Mouse (Mus musculus) mesoderm, embryonic 11.5 days (tissue): ENCODE measurements at regions not wholly inside any gene's neighbourhood (a gene's known extent, or its start where the extent isn't known, plus 50 kb on each side); places are given as distances from the start of the nearest gene placed in this dataset.

ENCODE experiments used
- DNase-seq: peaks from one replicate; pipeline ENCODE4 v3.0.0-alpha.2; 2012; ENCODE audit warnings: low read depth, low spot score

- DNase-seq, result no peak
These were observed 96.8 kb upstream of the Fat1 start for GRCm38 (mm10) chr8:44838431-44838830.

- no peak for DNase-seq
These were observed 95.6 kb upstream of the Fat1 start for GRCm38 (mm10) chr8:44839504-44840209.

GRCm38 (mm10) chr8:44840646-44841045 lies 94.6 kb upstream of the Fat1 start:
- no peak for DNase-seq

GRCm38 (mm10) chr8:44844362-44844761 lies 90.9 kb upstream of the Fat1 start:
- DNase-seq, result no peak

DNA sequence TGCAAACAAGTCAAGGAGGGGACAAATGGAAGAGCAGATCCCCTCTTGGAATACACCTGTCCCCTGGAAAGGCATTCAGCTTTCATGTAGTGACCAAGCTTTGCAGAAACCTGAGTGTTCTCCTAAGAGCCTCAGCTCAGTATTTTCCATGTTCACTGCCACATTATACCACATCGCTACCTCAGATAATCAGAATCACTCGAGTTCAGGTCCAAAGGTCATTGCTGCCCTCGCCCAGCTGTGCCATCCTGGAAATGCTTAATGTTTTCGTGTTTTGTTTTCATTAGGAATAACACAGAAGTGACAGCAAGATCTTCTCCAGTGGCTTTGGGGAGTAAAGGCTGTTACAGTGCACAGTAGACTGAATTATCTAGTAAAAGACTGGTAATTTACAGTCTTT lies 83.0 kb upstream of the Fat1 start:
- DNase-seq, result no peak

DNA sequence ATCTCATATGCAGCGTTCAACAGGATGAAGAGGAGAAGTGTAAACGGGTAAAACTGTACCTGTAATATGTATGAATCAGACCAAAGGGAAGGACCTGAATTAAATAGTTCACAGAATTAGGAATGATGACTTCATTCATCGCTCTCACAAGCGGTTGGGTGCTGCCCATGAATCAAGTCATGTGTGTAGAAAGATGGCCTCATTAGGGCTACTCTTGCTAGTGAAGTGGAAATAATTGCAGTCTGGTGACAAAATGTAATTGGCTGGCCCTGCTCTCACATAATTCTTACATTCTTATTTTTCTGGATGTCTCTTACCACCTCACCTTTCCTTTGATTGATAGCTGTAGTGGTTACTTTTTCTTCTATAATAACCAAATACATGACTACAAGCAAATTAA lies 80.1 kb upstream of the Fat1 start:
- DNase-seq, result no peak

DNA sequence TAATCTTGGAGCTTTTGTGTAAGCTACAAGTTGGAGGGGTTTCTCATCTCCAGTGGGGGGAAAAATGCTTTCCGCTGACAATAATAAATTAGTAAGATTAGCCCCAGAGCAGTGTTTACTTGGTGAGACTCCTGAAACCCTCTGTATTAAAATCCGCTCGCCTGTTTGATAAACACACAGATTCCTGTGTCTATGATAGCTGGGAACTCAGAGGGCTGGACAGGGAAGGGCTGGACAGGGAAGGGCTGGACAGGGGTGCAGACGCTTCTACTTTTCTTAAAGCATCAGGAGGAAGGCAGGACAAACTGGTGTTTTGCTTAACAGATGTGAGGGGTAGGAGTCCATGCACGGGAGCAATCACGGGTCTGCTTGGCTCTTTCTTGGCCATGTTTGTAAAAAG lies 68.0 kb upstream of the Fat1 start:
- DNase-seq, result no peak

DNA sequence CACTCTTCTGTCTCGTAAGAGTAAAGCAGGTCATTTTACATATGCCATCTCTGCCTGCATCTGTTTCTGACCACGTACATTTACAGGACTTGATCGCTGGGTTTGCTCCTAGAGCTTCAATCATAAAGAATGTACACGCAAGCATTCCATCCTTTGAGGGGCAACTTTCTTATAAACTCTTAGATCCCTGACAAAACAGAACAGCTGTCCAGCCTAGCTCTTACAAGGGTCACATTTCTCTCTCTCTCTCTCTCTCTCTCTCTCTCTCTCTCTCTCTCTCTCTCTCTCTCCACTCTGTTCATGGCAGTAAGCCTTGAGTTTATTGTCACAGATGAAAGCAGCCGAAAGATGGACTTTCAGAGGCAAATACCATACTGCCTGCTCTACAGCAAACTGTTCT lies 67.6 kb upstream of the Fat1 start:
- DNase-seq, result peak; percentile 34

DNA sequence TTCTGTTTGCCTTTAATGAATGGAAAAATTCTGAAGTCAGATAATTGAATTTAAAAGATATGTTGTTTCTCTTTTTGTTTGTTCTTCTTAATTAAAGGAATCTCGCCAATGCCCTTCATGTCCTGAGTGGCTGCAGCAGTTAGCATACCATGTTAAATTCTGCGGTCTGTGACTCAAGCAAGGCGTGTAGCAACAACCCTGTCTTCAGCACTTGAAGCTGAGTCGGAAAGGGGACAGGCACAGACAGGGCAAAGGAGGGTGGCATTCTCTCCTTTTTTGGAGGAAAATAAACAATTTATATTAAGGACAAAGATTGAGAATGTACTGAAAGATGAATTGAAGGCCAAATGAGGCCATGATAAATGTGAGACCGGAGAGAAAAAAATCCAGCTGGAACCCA lies 58.2 kb upstream of the Fat1 start:
- DNase-seq, result peak; percentile 12

DNA sequence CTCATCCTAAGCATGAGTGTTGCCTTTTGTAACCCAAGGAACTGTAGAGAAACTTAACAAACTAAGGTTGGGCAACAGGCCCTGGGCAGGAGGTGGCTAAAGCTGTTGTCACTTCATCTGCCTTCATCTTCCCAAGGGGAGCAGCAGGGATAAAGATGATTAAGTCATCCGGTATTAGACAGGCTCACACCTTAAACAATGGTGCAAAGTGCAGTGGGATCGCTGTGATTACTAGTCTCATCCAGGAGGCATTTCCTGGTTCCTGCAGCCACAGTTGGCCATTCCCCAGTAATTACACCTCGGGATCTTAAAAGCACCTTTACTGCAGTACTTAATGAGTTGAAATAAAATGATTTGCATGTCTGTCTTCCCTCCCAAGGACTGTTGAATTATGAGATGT lies 57.0 kb upstream of the Fat1 start:
- no peak for DNase-seq

- no peak for DNase-seq
These were observed 56.1 kb upstream of the Fat1 start for GRCm38 (mm10) chr8:44879186-44879585.

GRCm38 (mm10) chr8:44884399-44885006 lies 50.7 kb upstream of the Fat1 start:
- no peak for DNase-seq
